Mouse (Mus musculus): Measurements from ENCODE around the gene Fus. TPM values are rescaled to one million over a fixed set of nuclear protein-coding genes. Genes with fewer than 3 reads are reported as not detected.

The Fus gene
- polyA plus RNA-seq, 1 experiment from 2014 or later, result 395 TPM

- WGBS (ENCODE audit: missing documents), result 100% methylated on average over 2 of the region's 2 CpGs
- peaks cover 97% of the 10 kb centered on the region for H3K79me2 ChIP-seq (ENCODE audit: inconsistent target)
- no peak overlapping the region for H3K27ac ChIP-seq
- peaks cover 89% of the 10 kb centered on the region for H3K36me3 ChIP-seq (ENCODE audit: inconsistent target)
- no peak overlapping the region for H3K4me3 ChIP-seq (ENCODE audit: inconsistent target)
Observed at GRCm38 (mm10) chr7:127978856-127979255, 11.6 kb downstream of the Fus start.

GRCm38 (mm10) chr7:127980606-127981005 lies 13.3 kb downstream of the Fus start:
- H3K4me3 ChIP-seq (ENCODE audit: inconsistent target), result no peak overlapping the region
- no peak overlapping the region for H3K27ac ChIP-seq
- WGBS (ENCODE audit: missing documents), result 97% methylated on average over 3 of the region's 3 CpGs
- H3K79me2 ChIP-seq (ENCODE audit: inconsistent target), result peaks cover 97% of the 10 kb centered on the region
- peaks cover 89% of the 10 kb centered on the region for H3K36me3 ChIP-seq (ENCODE audit: inconsistent target)

GRCm38 (mm10) chr7:127988904-127989303 lies 21.6 kb downstream of the Fus start:
- H3K36me3 ChIP-seq (ENCODE audit: inconsistent target), result peaks cover 30% of the 10 kb centered on the region
- H3K27ac ChIP-seq, result no peak overlapping the region
- no peak overlapping the region for H3K4me3 ChIP-seq (ENCODE audit: inconsistent target)
- WGBS (ENCODE audit: missing documents), result 83% methylated on average over 1 of the region's 1 CpGs
- H3K79me2 ChIP-seq (ENCODE audit: inconsistent target), result peaks cover 84% of the 10 kb centered on the region

- Histone ChIP-seq H3K79me2 (ENCODE audit: inconsistent target) (peaks cover 55% of the 10 kb centered on the region), H3K36me3 (ENCODE audit: inconsistent target) (peaks cover 7% of the 10 kb centered on the region; the same call in 1 of the 2 replicates), H3K27ac (peak overlapping the region; percentile 76; the same call in 1 of the 2 replicates), H3K4me3 (ENCODE audit: inconsistent target) (peak overlapping the region; percentile 79)
- 55% methylated on average over 5 of the region's 6 CpGs for WGBS (ENCODE audit: missing documents)
Observed at GRCm38 (mm10) chr7:127991643-127992487, 24.6 kb downstream of the Fus start.

GRCm38 (mm10) chr7:127992488-127993340 lies 25.5 kb downstream of the Fus start:
- 3% methylated on average over 5 of the region's 5 CpGs for whole genome bisulfite sequencing (ENCODE audit: missing documents)
- Histone ChIP-seq H3K4me3 (ENCODE audit: inconsistent target) (peak overlapping the region; percentile 79), H3K79me2 (ENCODE audit: inconsistent target) (peaks cover 46% of the 10 kb centered on the region), H3K36me3 (ENCODE audit: inconsistent target) (no peaks in the 10 kb centered on the region), H3K27ac (peak overlapping the region; percentile 76)

- peak within 1 kb of the TSS; percentile 79 for H3K4me3 ChIP-seq (ENCODE audit: inconsistent target)
- WGBS (ENCODE audit: missing documents), result 2% methylated on average over 18 of the region's 18 CpGs
- peaks cover 46% of the 10 kb centered on the region for H3K79me2 ChIP-seq (ENCODE audit: inconsistent target)
- no peaks in the 10 kb centered on the region for H3K36me3 ChIP-seq (ENCODE audit: inconsistent target)
- H3K27ac ChIP-seq, result peak within 1 kb of the TSS; percentile 76
Observed at GRCm38 (mm10) chr7:127993341-127993977, 26.2 kb downstream of the Fus start, which contains the start of gene Pycard. Gene Pycard (minus strand): TSS chr7:127993867.

- no peak overlapping the region for H3K27ac ChIP-seq
- 46% methylated on average over 1 of the region's 1 CpGs for WGBS (ENCODE audit: missing documents)
- H3K36me3 ChIP-seq (ENCODE audit: inconsistent target), result no peaks in the 10 kb centered on the region
- H3K79me2 ChIP-seq (ENCODE audit: inconsistent target), result no peaks in the 10 kb centered on the region
- no peak overlapping the region for H3K4me3 ChIP-seq (ENCODE audit: inconsistent target)
Observed at GRCm38 (mm10) chr7:127999436-127999835, 32.2 kb downstream of the Fus start.

GRCm38 (mm10) chr7:128000068-128000950 lies 33.1 kb downstream of the Fus start:
- Histone ChIP-seq H3K4me3 (ENCODE audit: inconsistent target) (no peak overlapping the region), H3K27ac (no peak overlapping the region), H3K79me2 (ENCODE audit: inconsistent target) (no peaks in the 10 kb centered on the region), H3K36me3 (ENCODE audit: inconsistent target) (no peaks in the 10 kb centered on the region)
- WGBS (ENCODE audit: missing documents), result 33% methylated on average over 1 of the region's 1 CpGs

- 96% methylated on average over 6 of the region's 6 CpGs for WGBS (ENCODE audit: missing documents)
Observed at GRCm38 (mm10) chr7:128003098-128003497, 35.8 kb downstream of the Fus start.

GRCm38 (mm10) chr7:128003688-128004087 lies 36.4 kb downstream of the Fus start, which contains the start of gene Trim72:
Gene Trim72 (plus strand): TSS chr7:128003949.
- H3K79me2 ChIP-seq (ENCODE audit: inconsistent target), result no peaks in the 10 kb centered on the region
- no peak within 1 kb of the TSS for H3K4me3 ChIP-seq (ENCODE audit: inconsistent target)
- WGBS (ENCODE audit: missing documents), result 82% methylated on average over 2 of the region's 2 CpGs
- H3K36me3 ChIP-seq (ENCODE audit: inconsistent target), result no peaks in the 10 kb centered on the region
- H3K27ac ChIP-seq, result no peak within 1 kb of the TSS

More at GRCm38 (mm10) chr7:128003098-128003497, 35.8 kb downstream of the Fus start:
- H3K4me3 ChIP-seq (ENCODE audit: inconsistent target), result no peak overlapping the region
- H3K36me3 ChIP-seq (ENCODE audit: inconsistent target), result no peaks in the 10 kb centered on the region
- no peak overlapping the region for H3K27ac ChIP-seq
- no peaks in the 10 kb centered on the region for H3K79me2 ChIP-seq (ENCODE audit: inconsistent target)

- H3K36me3 ChIP-seq (ENCODE audit: inconsistent target), result no peaks in the 10 kb centered on the region
- WGBS (ENCODE audit: missing documents), result 74% methylated on average over 5 of the region's 5 CpGs
- no peak overlapping the region for H3K27ac ChIP-seq
- no peaks in the 10 kb centered on the region for H3K79me2 ChIP-seq (ENCODE audit: inconsistent target)
- no peak overlapping the region for H3K4me3 ChIP-seq (ENCODE audit: inconsistent target)
Observed at GRCm38 (mm10) chr7:128004150-128004486, 36.9 kb downstream of the Fus start.

GRCm38 (mm10) chr7:128004487-128005362 lies 37.5 kb downstream of the Fus start:
- Histone ChIP-seq H3K36me3 (ENCODE audit: inconsistent target) (no peaks in the 10 kb centered on the region), H3K4me3 (ENCODE audit: inconsistent target) (no peak overlapping the region)
- 91% methylated on average over 33 of the region's 35 CpGs for WGBS (ENCODE audit: missing documents)

GRCm38 (mm10) chr7:128006193-128006592 lies 38.9 kb downstream of the Fus start:
- no peaks in the 10 kb centered on the region for H3K79me2 ChIP-seq (ENCODE audit: inconsistent target)
- H3K4me3 ChIP-seq (ENCODE audit: inconsistent target), result no peak overlapping the region
- no peak overlapping the region for H3K27ac ChIP-seq
- WGBS (ENCODE audit: missing documents), result 89% methylated on average over 6 of the region's 7 CpGs
- no peaks in the 10 kb centered on the region for H3K36me3 ChIP-seq (ENCODE audit: inconsistent target)

More at GRCm38 (mm10) chr7:128004487-128005362, 37.5 kb downstream of the Fus start:
- Histone ChIP-seq H3K79me2 (ENCODE audit: inconsistent target) (no peaks in the 10 kb centered on the region), H3K27ac (no peak overlapping the region)
